Mouse (Mus musculus) colon, adult 2 months (tissue): ENCODE results near the gene Nlrp9b. TPM values are rescaled to one million over a fixed set of nuclear protein-coding genes. Genes with fewer than 3 reads are reported as not detected.

Source experiments
- polyA plus RNA-seq: library from polyadenylated mRNA; depleted of rRNA; stranded (reverse); fragments of >200 nt; gene quantifications from 2 replicates; pipeline ENCODE4 v1.2.3, GENCODE M21; 2012; rRNA removed

The Nlrp9b gene
- polyA plus RNA-seq, result 3.1 and 4.7 TPM in 2 replicates

DNA sequence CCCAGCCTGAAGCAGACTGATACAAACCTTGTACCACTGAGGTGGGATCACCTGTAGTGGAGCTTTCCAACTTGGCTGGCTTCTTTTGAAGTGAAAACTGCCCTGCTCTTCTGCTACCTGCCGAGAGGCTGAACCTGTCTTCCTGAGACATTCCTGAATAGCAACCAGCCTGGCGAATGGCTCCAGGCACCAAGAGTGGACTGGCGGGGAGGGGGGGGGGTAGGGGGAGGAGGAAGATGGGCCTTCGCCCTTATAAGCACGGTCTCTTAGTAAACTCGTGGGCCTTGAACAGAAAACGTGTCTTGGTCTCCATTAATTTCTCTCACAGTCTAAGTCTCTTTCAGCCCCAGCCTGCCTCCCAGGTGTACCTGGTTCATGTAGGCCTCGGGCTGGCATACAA lies at the start of gene Nlrp9b:
Nlrp9b (plus strand) TSS at position 301 of the 400 bp plus-strand sequence.

GRCm38 (mm10) chr7:19950589-19950988 lies 40.7 kb upstream of the Nlrp9b start, which contains the start of gene Igsf23:
Gene Igsf23, minus strand, starts transcription at chr7:19950756.

GRCm38 (mm10) chr7:19964985-19965579 lies 26.2 kb upstream of the Nlrp9b start, which contains the start of gene Ceacam20:
Gene Ceacam20, plus strand, starts transcription at chr7:19965412.

DNA sequence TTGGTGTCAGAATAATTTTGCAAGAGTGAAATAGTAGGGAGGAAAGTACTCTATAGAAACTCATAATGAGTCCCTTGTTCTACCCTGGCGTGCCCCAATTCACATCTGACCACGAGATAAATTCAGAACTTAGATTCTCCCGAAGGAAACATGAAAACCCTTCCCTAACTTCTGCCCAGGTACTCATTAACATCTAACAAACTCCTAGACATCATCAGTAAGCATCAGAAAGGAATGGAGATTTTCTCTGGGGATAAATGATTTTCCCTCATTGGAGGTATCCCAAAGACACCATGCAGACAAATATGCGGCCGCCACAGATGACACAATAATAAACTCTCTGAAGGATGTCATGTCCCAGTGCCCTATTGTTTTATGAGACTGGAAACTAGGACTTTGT lies 108.1 kb downstream of the Nlrp9b start, which contains the start of gene Vmn1r91:
Vmn1r91 (plus strand) TSS at position 301 of the 400 bp plus-strand sequence.

GRCm38 (mm10) chr7:20122479-20122878 lies 131.2 kb downstream of the Nlrp9b start, which contains the start of gene Gm16442:
Gene Gm16442, minus strand, starts transcription at chr7:20122579.

Other genes with a start within 250 kb of the Nlrp9b start
- 167 and 177 TPM in 2 replicates for gene Nectin2, start 241.0 kb upstream of the Nlrp9b start, polyA plus RNA-seq
- gene Bcam, start 220.4 kb upstream of the Nlrp9b start, polyA plus RNA-seq, result 56.6 and 61.3 TPM in 2 replicates
- 140 and 141 TPM in 2 replicates for gene Cblc, start 194.7 kb upstream of the Nlrp9b start, polyA plus RNA-seq
- 183 and 189 TPM in 2 replicates for gene Bcl3, start 168.7 kb upstream of the Nlrp9b start, polyA plus RNA-seq
- 0.23 and 0.93 TPM in 2 replicates for gene Gm19345, start 139.5 kb upstream of the Nlrp9b start, polyA plus RNA-seq
- gene Ceacam16, start 130.2 kb upstream of the Nlrp9b start, polyA plus RNA-seq, result 0.28 and 0.88 TPM in 2 replicates
- gene Ceacam19, start 103.5 kb upstream of the Nlrp9b start, polyA plus RNA-seq, result not detected in 2 replicates
- gene Pvr, start 70.3 kb upstream of the Nlrp9b start, polyA plus RNA-seq, result 10.9 and 14.4 TPM in 2 replicates
- 42.4 and 60.3 TPM in 2 replicates for gene Igsf23, start 40.7 kb upstream of the Nlrp9b start, polyA plus RNA-seq
- gene Ceacam20, start 26.1 kb upstream of the Nlrp9b start, polyA plus RNA-seq, result 97.5 and 113 TPM in 2 replicates
- gene Vmn1r91, start 108.2 kb downstream of the Nlrp9b start, polyA plus RNA-seq, result 0.02 TPM in 1 of 2 replicates, not detected in the other
- gene Gm16442, start 131.1 kb downstream of the Nlrp9b start, polyA plus RNA-seq, result not detected in 2 replicates
- gene Vmn1r93, start 147.6 kb downstream of the Nlrp9b start, polyA plus RNA-seq, result not detected in 2 replicates
- not detected in 2 replicates for gene Vmn1r94, start 176.9 kb downstream of the Nlrp9b start, polyA plus RNA-seq
- not detected in 2 replicates for gene Vmn1r95, start 202.2 kb downstream of the Nlrp9b start, polyA plus RNA-seq
- not detected in 2 replicates for gene Gm6164, start 214.1 kb downstream of the Nlrp9b start, polyA plus RNA-seq
- gene Gm4498, start 242.4 kb downstream of the Nlrp9b start, polyA plus RNA-seq, result not detected in 2 replicates